Mouse (Mus musculus): ENCODE data around the gene Birc2. TPM values are rescaled to one million over a fixed set of nuclear protein-coding genes. Genes with fewer than 3 reads are reported as not detected.

Gene Birc2
- polyA plus RNA-seq, 1 experiment from 2014 or later, result 26.9 TPM

- Histone ChIP-seq H3K4me1 (ENCODE audit: control insufficient read depth, insufficient read depth, low read length) (no peaks in the 10 kb centered on the region), H3K9ac (ENCODE audit: low read depth, low read length) (no peak overlapping the region), H3K4me3 (ENCODE audit: low read length) (no peak overlapping the region), H3K36me3 (ENCODE audit: control insufficient read depth, insufficient read depth, low read length) (0 out of 2 replicates have a peak, but pooled peaks cover 11% of the 10 kb centered on the region), H3K9me3 (ENCODE audit: control insufficient read depth, low read length) (no peaks in the 10 kb centered on the region), H3K27ac (ENCODE audit: low read length) (no peak overlapping the region), H3K27me3 (replicated peaks; ENCODE audit: control insufficient read depth, insufficient read depth, low read length) (no peaks in the 10 kb centered on the region), H3K4me2 (ENCODE audit: low read depth, low read length) (no peak overlapping the region)
- ATAC-seq, result no peak
- 91% methylated on average over 2 of the region's 2 CpGs for WGBS
These were observed 43.3 kb downstream of the Birc2 start for GRCm38 (mm10) chr9:7793561-7793960.

- Histone ChIP-seq H3K36me3 (ENCODE audit: control insufficient read depth, insufficient read depth, low read length) (0 out of 2 replicates have a peak, but pooled peaks cover 11% of the 10 kb centered on the region), H3K27ac (ENCODE audit: low read length) (no peak overlapping the region), H3K4me1 (ENCODE audit: control insufficient read depth, insufficient read depth, low read length) (no peaks in the 10 kb centered on the region), H3K9ac (ENCODE audit: low read depth, low read length) (no peak overlapping the region), H3K4me3 (ENCODE audit: low read length) (no peak overlapping the region), H3K27me3 (replicated peaks; ENCODE audit: control insufficient read depth, insufficient read depth, low read length) (no peaks in the 10 kb centered on the region), H3K9me3 (ENCODE audit: control insufficient read depth, low read length) (no peaks in the 10 kb centered on the region), H3K4me2 (ENCODE audit: low read depth, low read length) (no peak overlapping the region)
- 86% methylated on average over 11 of the region's 11 CpGs for WGBS
- peak; percentile 71; the same call in 1 of the 2 replicates for ATAC-seq
These were observed 46.2 kb downstream of the Birc2 start for GRCm38 (mm10) chr9:7790580-7791084.

- no peaks in the 10 kb centered on the region for H3K4me1 ChIP-seq (ENCODE audit: control insufficient read depth, insufficient read depth, low read length)
- no peaks in the 10 kb centered on the region for H3K27me3 ChIP-seq (replicated peaks; ENCODE audit: control insufficient read depth, insufficient read depth, low read length)
- no peak overlapping the region for H3K4me2 ChIP-seq (ENCODE audit: low read depth, low read length)
- H3K36me3 ChIP-seq (ENCODE audit: control insufficient read depth, insufficient read depth, low read length), result 0 out of 2 replicates have a peak, but pooled peaks cover 11% of the 10 kb centered on the region
- H3K4me3 ChIP-seq (ENCODE audit: low read length), result no peak overlapping the region
- no peak for ATAC-seq
- no peak overlapping the region for H3K27ac ChIP-seq (ENCODE audit: low read length)
- WGBS, result 80% methylated on average over 8 of the region's 8 CpGs
- no peak overlapping the region for H3K9ac ChIP-seq (ENCODE audit: low read depth, low read length)
- H3K9me3 ChIP-seq (ENCODE audit: control insufficient read depth, low read length), result no peaks in the 10 kb centered on the region
These were observed 46.9 kb downstream of the Birc2 start for GRCm38 (mm10) chr9:7789764-7790575.

GRCm38 (mm10) chr9:7788411-7788810 is 48.5 kb downstream of the Birc2 start:
- WGBS, result 87% methylated on average over 6 of the region's 6 CpGs
- Histone ChIP-seq H3K4me2 (ENCODE audit: low read depth, low read length) (no peak overlapping the region), H3K9me3 (ENCODE audit: control insufficient read depth, low read length) (no peaks in the 10 kb centered on the region), H3K4me3 (ENCODE audit: low read length) (no peak overlapping the region), H3K4me1 (ENCODE audit: control insufficient read depth, insufficient read depth, low read length) (no peaks in the 10 kb centered on the region), H3K27me3 (replicated peaks; ENCODE audit: control insufficient read depth, insufficient read depth, low read length) (no peaks in the 10 kb centered on the region), H3K27ac (ENCODE audit: low read length) (no peak overlapping the region), H3K36me3 (ENCODE audit: control insufficient read depth, insufficient read depth, low read length) (peaks cover 8% of the 10 kb centered on the region; the same call in 1 of the 2 replicates), H3K9ac (ENCODE audit: low read depth, low read length) (no peak overlapping the region)
- no peak for ATAC-seq

GRCm38 (mm10) chr9:7786086-7786485 is 50.8 kb downstream of the Birc2 start:
- Histone ChIP-seq H3K4me1 (ENCODE audit: control insufficient read depth, insufficient read depth, low read length) (no peaks in the 10 kb centered on the region), H3K27me3 (replicated peaks; ENCODE audit: control insufficient read depth, insufficient read depth, low read length) (no peaks in the 10 kb centered on the region), H3K9me3 (ENCODE audit: control insufficient read depth, low read length) (no peaks in the 10 kb centered on the region), H3K36me3 (ENCODE audit: control insufficient read depth, insufficient read depth, low read length) (peaks cover 3% of the 10 kb centered on the region; the same call in 1 of the 2 replicates), H3K9ac (ENCODE audit: low read depth, low read length) (no peak overlapping the region), H3K4me2 (ENCODE audit: low read depth, low read length) (no peak overlapping the region), H3K4me3 (ENCODE audit: low read length) (no peak overlapping the region), H3K27ac (ENCODE audit: low read length) (no peak overlapping the region)
- no peak for ATAC-seq
- 91% methylated on average over 7 of the region's 7 CpGs for WGBS

GRCm38 (mm10) chr9:7785396-7785795 is 51.5 kb downstream of the Birc2 start:
- 76% methylated on average over 3 of the region's 3 CpGs for WGBS

GRCm38 (mm10) chr9:7784615-7785012 is 52.2 kb downstream of the Birc2 start:
- peak; percentile 49; the same call in 1 of the 2 replicates for ATAC-seq
- Histone ChIP-seq H3K36me3 (ENCODE audit: control insufficient read depth, insufficient read depth, low read length) (peaks cover 3% of the 10 kb centered on the region; the same call in 1 of the 2 replicates), H3K4me3 (ENCODE audit: low read length) (no peak overlapping the region), H3K27me3 (replicated peaks; ENCODE audit: control insufficient read depth, insufficient read depth, low read length) (no peaks in the 10 kb centered on the region), H3K9me3 (ENCODE audit: control insufficient read depth, low read length) (no peaks in the 10 kb centered on the region), H3K27ac (ENCODE audit: low read length) (peak overlapping the region; percentile 7; the same call in 1 of the 2 replicates), H3K4me2 (ENCODE audit: low read depth, low read length) (no peak overlapping the region), H3K4me1 (ENCODE audit: control insufficient read depth, insufficient read depth, low read length) (no peaks in the 10 kb centered on the region), H3K9ac (ENCODE audit: low read depth, low read length) (no peak overlapping the region)
- 45% methylated on average over 1 of the region's 1 CpGs for WGBS

More at GRCm38 (mm10) chr9:7785396-7785795, 51.5 kb downstream of the Birc2 start:
- Histone ChIP-seq H3K4me2 (ENCODE audit: low read depth, low read length) (no peak overlapping the region), H3K4me1 (ENCODE audit: control insufficient read depth, insufficient read depth, low read length) (no peaks in the 10 kb centered on the region), H3K9ac (ENCODE audit: low read depth, low read length) (no peak overlapping the region), H3K27ac (ENCODE audit: low read length) (no peak overlapping the region), H3K27me3 (replicated peaks; ENCODE audit: control insufficient read depth, insufficient read depth, low read length) (no peaks in the 10 kb centered on the region), H3K36me3 (ENCODE audit: control insufficient read depth, insufficient read depth, low read length) (peaks cover 3% of the 10 kb centered on the region; the same call in 1 of the 2 replicates), H3K9me3 (ENCODE audit: control insufficient read depth, low read length) (no peaks in the 10 kb centered on the region), H3K4me3 (ENCODE audit: low read length) (no peak overlapping the region)
- no peak for ATAC-seq

- Histone ChIP-seq H3K4me2 (ENCODE audit: low read depth, low read length) (no peak overlapping the region), H3K9me3 (ENCODE audit: control insufficient read depth, low read length) (no peaks in the 10 kb centered on the region), H3K4me1 (ENCODE audit: control insufficient read depth, insufficient read depth, low read length) (no peaks in the 10 kb centered on the region), H3K27ac (ENCODE audit: low read length) (peak overlapping the region; percentile 7; the same call in 1 of the 2 replicates), H3K27me3 (replicated peaks; ENCODE audit: control insufficient read depth, insufficient read depth, low read length) (no peaks in the 10 kb centered on the region), H3K36me3 (ENCODE audit: control insufficient read depth, insufficient read depth, low read length) (peaks cover 3% of the 10 kb centered on the region; the same call in 1 of the 2 replicates), H3K9ac (ENCODE audit: low read depth, low read length) (no peak overlapping the region), H3K4me3 (ENCODE audit: low read length) (no peak overlapping the region)
- 82% methylated on average over 15 of the region's 15 CpGs for whole genome bisulfite sequencing
- no peak for ATAC-seq
These were observed 52.8 kb downstream of the Birc2 start for GRCm38 (mm10) chr9:7783823-7784614.

Data from intestine, embryonic 16.5 days (tissue).